Mouse (Mus musculus) bone marrow macrophage, adult 2 months (primary cell): ENCODE measurements around the gene Btg3.

ENCODE experiments used
- CTCF ChIP-seq: IDR thresholded peaks from 2 replicates; pipeline ENCODE4 v1.5.1; 2012; ENCODE audit warnings: low read depth, mild to moderate bottlenecking, low read length, moderate library complexity
- POLR2A ChIP-seq: IDR thresholded peaks from 2 replicates; pipeline ENCODE4 v1.6.1; 2012; ENCODE audit warnings: mild to moderate bottlenecking, low read depth, low read length, borderline replicate concordance

GRCm38 (mm10) chr16:78294051-78294450, 82.9 kb downstream of the Btg3 start:
- no peak for TF ChIP-seq CTCF
- no peak for TF ChIP-seq POLR2A
